Mouse (Mus musculus) G1E (cell line): Measurements from ENCODE around the gene Nckap1. TPM values are rescaled to one million over a fixed set of nuclear protein-coding genes. Genes with fewer than 3 reads are reported as not detected.

Experiments used
- ATAC-seq: 2 replicates; pipeline ENCODE4 v1.8.0; 2016; ENCODE audit warnings: mild to moderate bottlenecking; ENCODE audit not compliant: insufficient number of reproducible peaks, poor library complexity, low FRiP score, severe bottlenecking; ENCODE audit errors: extremely low read depth
- DNase-seq: peaks from one replicate; pipeline ENCODE4 v3.0.0; 2012; ENCODE audit warnings: low spot score
- H3K27me3 ChIP-seq: 2 replicates; pipeline ENCODE4 v1.6.1; 2012; ENCODE audit warnings: mild to moderate bottlenecking, low read length, inconsistent platforms; ENCODE audit not compliant: insufficient read depth
- H3K36me3 ChIP-seq: replicated peaks from 2 replicates; pipeline ENCODE3; 2012; ENCODE audit warnings: mild to moderate bottlenecking, inconsistent platforms
- H3K4me1 ChIP-seq: 2 replicates; pipeline ENCODE4 v1.6.1; 2012; ENCODE audit warnings: low read depth, low read length, inconsistent platforms, mixed read lengths; ENCODE audit not compliant: insufficient read depth
- H3K4me3 ChIP-seq: 2 replicates; pipeline ENCODE4 v1.5.1; 2012; ENCODE audit warnings: low read depth, mild to moderate bottlenecking, inconsistent platforms, low read length, moderate library complexity, mixed read lengths
- H3K9me3 ChIP-seq: replicated peaks from 2 replicates; pipeline ENCODE4 v1.6.1; 2012; ENCODE audit warnings: inconsistent platforms
- CTCF ChIP-seq: IDR thresholded peaks from 2 replicates; pipeline ENCODE4 v1.5.1; 2012; ENCODE audit warnings: low read depth, low read length, inconsistent platforms, mixed read lengths
- GATA1 ChIP-seq: IDR thresholded peaks from 2 replicates; pipeline ENCODE4 v1.6.1; 2012; ENCODE audit warnings: borderline replicate concordance, low read length, inconsistent platforms, mixed read lengths
- GATA2 ChIP-seq: IDR thresholded peaks from 2 replicates; pipeline ENCODE4 v1.6.1; 2012; ENCODE audit warnings: low read depth, low read length, inconsistent platforms, borderline replicate concordance
- POLR2AphosphoS5 ChIP-seq: IDR thresholded peaks from 2 replicates; pipeline ENCODE4 v1.6.1; 2012; ENCODE audit warnings: low read depth, low read length, inconsistent platforms; ENCODE audit not compliant: insufficient replicate concordance
- TAL1 ChIP-seq: conservative IDR thresholded peaks from 2 replicates; pipeline ENCODE4 v1.6.1; 2012; ENCODE audit warnings: low read depth, low read length, inconsistent platforms, mixed read lengths
- polyA plus RNA-seq: library from polyadenylated mRNA; stranded (reverse); fragments of >175 nt; gene quantifications from 2 replicates; pipeline ENCODE4 v1.2.3, GENCODE M21; 2012
- total RNA-seq, 2 experiments: library from RNA; stranded (forward) in 1 of 2; stranded (reverse) in 1 of 2; fragments of 200-1000 nt in 1 of 2; fragments of >200 nt in 1 of 2; fragmentation: Nextera tagmentation in 1 of 2; gene quantifications; 2 replicates each; pipeline ENCODE4 v1.2.3; 2014 to 2017

Nckap1 gene
- total and polyA plus RNA-seq, 3 experiments: 4.3 to 62.6 (median 37.2) TPM

DNA sequence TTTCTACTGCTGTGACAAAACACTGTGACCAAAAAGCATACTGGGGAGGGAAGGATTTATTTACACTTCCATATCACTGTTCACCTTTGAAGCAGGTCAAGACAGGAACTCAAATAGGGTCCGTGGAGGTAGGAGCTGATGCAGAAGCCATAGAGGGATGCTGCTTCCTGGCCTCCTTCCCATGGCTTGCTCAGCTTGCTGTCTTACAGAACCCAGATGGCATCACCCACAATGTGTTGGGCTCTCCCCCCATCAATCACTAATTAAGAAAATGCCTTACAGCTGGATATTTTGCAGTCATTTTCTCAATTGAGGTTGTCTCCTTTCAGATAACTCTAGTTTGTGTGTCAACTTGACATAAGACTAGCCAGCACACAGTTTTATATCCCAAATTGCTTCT, 31.1 kb upstream of the Nckap1 start:
- no peaks in the 10 kb centered on the region for H3K9me3 ChIP-seq
- H3K36me3 ChIP-seq: no peaks in the 10 kb centered on the region
- no peaks in the 10 kb centered on the region; the same call in 1 of the 2 replicates for H3K27me3 ChIP-seq
- no peak for TF ChIP-seq GATA2
- no peak for TF ChIP-seq CTCF
- TF ChIP-seq GATA1: no peak
- no peak for TF ChIP-seq POLR2AphosphoS5
- no peak for TF ChIP-seq TAL1
- no peak for ATAC-seq
- H3K4me3 ChIP-seq: no peak overlapping the region
- peaks cover 8% of the 10 kb centered on the region for H3K4me1 ChIP-seq
- no peak for DNase-seq

DNA sequence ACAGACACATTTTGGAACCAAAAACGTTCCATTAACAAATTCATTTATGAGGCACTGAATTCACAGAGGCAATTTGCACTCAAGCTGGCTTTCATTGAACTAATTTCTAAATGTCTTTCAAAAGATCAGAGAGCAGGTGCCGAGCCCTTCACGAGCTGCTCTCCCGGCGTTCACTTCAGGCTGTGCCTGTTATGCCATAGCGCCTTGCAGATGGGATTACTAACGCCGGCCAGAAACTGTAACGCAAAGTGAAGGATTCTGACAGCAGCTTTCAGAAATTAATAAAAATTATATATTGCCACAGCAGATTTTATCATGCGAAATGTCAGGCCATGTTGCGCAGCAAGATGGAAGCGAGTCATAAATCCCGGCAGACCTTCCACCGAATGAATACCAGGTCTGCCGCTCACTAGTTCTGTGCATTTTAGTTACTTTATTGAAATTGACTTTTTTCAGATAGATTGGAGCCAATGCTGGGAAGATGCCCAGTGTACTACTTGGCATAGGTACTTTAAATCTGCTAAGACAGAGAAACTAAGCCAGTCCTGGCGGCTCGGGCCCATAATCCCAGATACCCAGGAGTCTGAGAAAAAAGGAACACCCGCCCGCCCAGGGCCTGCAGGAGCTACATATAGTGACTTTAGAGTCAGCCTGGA, 22.7 kb upstream of the Nckap1 start:
- no peaks in the 10 kb centered on the region for H3K4me1 ChIP-seq
- no peaks in the 10 kb centered on the region for H3K9me3 ChIP-seq
- ATAC-seq (no peak), DNase-seq (no peak)
- H3K4me3 ChIP-seq: no peak overlapping the region
- H3K36me3 ChIP-seq: no peaks in the 10 kb centered on the region
- H3K27me3 ChIP-seq: peaks cover 5% of the 10 kb centered on the region; the same call in 1 of the 2 replicates
- no peak for TF ChIP-seq TAL1
- TF ChIP-seq POLR2AphosphoS5: no peak
- no peak for TF ChIP-seq CTCF
- no peak for TF ChIP-seq GATA1
- TF ChIP-seq GATA2: no peak

- DNase-seq: no peak
- TF ChIP-seq POLR2AphosphoS5 (no peak), CTCF (no peak), GATA1 (no peak)
- no peak for ATAC-seq
These were observed 21.6 kb upstream of the Nckap1 start for GRCm38 (mm10) chr2:80602756-80603155.

GRCm38 (mm10) chr2:80600611-80601010, 19.4 kb upstream of the Nckap1 start:
- peaks cover 5% of the 10 kb centered on the region; the same call in 1 of the 2 replicates for H3K27me3 ChIP-seq
- H3K4me3 ChIP-seq: no peak overlapping the region
- H3K4me1 ChIP-seq: peaks cover 11% of the 10 kb centered on the region
- TF ChIP-seq CTCF: no peak
- TF ChIP-seq POLR2AphosphoS5: no peak
- TF ChIP-seq GATA2: no peak
- no peak for TF ChIP-seq GATA1
- TF ChIP-seq TAL1: no peak
- no peaks in the 10 kb centered on the region for H3K9me3 ChIP-seq
- H3K36me3 ChIP-seq: no peaks in the 10 kb centered on the region
- ATAC-seq (no peak), DNase-seq (no peak)

More at GRCm38 (mm10) chr2:80602756-80603155, 21.6 kb upstream of the Nckap1 start:
- H3K27me3 ChIP-seq: peaks cover 5% of the 10 kb centered on the region; the same call in 1 of the 2 replicates
- no peaks in the 10 kb centered on the region for H3K9me3 ChIP-seq
- no peaks in the 10 kb centered on the region for H3K36me3 ChIP-seq
- no peak overlapping the region for H3K4me3 ChIP-seq
- peaks cover 2% of the 10 kb centered on the region; the same call in 1 of the 2 replicates for H3K4me1 ChIP-seq

GRCm38 (mm10) chr2:80599850-80600249, 18.7 kb upstream of the Nckap1 start:
- peaks cover 11% of the 10 kb centered on the region for H3K4me1 ChIP-seq
- 0 out of 2 replicates have a peak, but pooled peaks cover 3% of the 10 kb centered on the region for H3K27me3 ChIP-seq
- no peak overlapping the region for H3K4me3 ChIP-seq
- no peak for DNase-seq
- H3K36me3 ChIP-seq: no peaks in the 10 kb centered on the region
- ATAC-seq: no peak
- TF ChIP-seq POLR2AphosphoS5 (no peak), GATA2 (no peak), CTCF (no peak), GATA1 (no peak), TAL1 (no peak)
- no peaks in the 10 kb centered on the region for H3K9me3 ChIP-seq

- ATAC-seq: peak; percentile 94
These were observed 15.8 kb upstream of the Nckap1 start for GRCm38 (mm10) chr2:80596960-80597359.

More at GRCm38 (mm10) chr2:80596960-80597359, 15.8 kb upstream of the Nckap1 start:
- Histone ChIP-seq H3K36me3 (no peaks in the 10 kb centered on the region), H3K9me3 (no peaks in the 10 kb centered on the region), H3K27me3 (no peaks in the 10 kb centered on the region), H3K4me1 (peaks cover 11% of the 10 kb centered on the region), H3K4me3 (no peak overlapping the region)
- DNase-seq: no peak
- TF ChIP-seq GATA2: no peak
